Mouse (Mus musculus): Measurements from ENCODE around the gene Fam161a.

GRCm38 (mm10) chr11:22973599-22973998, 33.7 kb upstream of the Fam161a start:
- no peak for TF ChIP-seq POLR2A (IDR thresholded peaks at IDR 0.05; ENCODE audit: borderline replicate concordance, insufficient read depth, low read length)
- TF ChIP-seq CTCF (IDR thresholded peaks at IDR 0.05; ENCODE audit: borderline replicate concordance, insufficient read depth, low read depth, low read length), result no peak
